Mouse (Mus musculus): ENCODE measurements around the gene Ltk.

The Ltk gene

DNA sequence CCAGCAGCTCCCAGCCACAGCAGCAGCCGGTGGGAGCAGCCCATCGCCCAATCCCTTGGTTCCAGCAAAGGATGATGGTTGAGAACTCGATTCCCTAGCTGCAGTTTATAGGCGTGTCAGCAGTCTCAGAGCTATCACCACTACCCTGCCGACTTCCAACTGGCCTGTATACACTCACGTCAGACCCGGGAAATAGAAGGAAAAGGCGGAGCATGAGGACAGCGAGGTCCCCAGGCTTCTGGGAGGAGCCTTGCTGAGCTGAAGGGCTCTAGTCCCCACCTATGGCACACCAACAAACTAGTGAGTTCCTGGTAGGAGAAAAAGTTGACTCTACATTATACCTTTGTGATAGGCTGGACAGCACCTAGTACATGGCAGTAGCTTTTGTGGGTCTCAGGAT lies at the start of gene Ltk:
Ltk (minus strand) TSS at position 181 of the 400 bp plus-strand sequence.
- DNase-seq, result no peak

DNA sequence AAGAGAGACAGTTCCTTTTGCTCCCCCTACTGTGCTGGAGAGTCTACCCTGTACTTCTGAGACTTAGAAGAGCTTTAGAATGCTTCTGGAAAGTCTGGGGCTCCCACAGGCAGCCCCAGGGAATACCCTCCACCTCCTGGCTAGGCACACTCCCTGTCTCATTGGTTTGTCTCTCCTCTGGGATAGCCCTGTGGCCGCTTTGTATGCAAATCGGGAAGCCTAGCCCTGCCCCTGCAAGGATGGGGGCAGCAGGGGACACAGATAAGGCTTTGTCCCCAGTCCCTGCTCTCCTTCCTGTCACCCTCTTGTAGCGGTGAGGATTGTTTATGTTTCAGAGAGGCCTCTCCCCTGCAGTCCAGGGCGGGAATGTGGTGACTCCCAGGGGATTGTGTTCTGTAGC lies 48.6 kb upstream of the Ltk start:
- DNase-seq, result no peak

DNA sequence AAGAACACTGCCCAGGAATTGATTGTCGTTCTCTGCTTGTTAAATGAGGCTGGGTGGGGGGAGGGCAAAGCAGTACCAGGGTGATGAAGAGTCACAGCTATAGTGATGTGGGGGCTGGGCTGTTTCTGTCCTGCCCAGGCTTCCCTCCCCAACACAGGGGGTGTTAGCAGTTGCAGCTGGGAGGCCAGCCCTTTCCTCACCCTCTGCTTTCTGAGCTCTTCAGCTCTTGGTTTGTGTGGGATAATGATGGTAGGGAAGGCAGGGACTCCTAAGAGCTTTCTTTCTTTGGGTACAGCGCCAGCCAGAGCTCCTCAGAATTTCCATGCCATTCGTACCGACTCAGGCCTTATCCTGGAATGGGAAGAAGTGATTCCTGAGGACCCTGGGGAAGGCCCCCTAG lies 48.2 kb upstream of the Ltk start:
- no peak for DNase-seq

DNA sequence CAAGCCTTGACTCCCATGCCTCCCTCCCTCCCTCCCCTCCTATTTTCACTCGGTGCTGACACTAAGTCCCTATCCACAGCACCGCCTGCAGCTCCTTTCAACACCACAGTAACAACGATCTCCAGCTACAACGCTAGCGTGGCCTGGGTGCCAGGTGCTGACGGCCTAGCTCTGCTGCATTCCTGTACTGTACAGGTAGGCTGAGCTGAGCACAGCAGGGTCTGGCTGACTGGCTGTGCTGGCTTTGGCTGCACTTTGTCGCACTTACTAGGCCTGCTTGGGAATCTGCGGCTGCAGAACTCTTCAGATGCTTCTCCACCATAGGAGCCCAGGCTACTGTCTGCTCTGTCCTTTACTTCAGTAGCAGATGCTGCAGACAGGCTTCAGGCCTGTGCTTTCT lies 45.3 kb upstream of the Ltk start:
- DNase-seq, result no peak

DNA sequence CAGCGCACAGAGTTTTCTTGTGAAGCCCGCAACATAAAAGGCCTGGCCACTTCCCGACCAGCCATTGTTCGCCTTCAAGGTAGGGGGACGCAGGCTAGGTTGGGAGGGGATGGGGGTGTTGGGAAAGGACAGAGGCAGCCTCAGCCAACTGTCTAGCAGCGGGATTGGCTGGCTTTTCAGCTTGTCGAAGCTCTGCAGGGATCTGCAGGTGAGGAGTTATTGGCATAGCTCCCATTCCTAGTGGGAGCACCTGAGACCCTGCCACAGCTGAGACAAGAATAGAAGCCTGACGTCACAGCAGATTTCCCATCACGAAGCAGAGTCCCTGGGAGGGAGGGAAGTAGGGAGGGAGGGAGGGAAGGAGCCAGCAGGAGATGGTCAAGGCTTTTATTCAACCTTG lies 44.5 kb upstream of the Ltk start:
- DNase-seq, result no peak

DNA sequence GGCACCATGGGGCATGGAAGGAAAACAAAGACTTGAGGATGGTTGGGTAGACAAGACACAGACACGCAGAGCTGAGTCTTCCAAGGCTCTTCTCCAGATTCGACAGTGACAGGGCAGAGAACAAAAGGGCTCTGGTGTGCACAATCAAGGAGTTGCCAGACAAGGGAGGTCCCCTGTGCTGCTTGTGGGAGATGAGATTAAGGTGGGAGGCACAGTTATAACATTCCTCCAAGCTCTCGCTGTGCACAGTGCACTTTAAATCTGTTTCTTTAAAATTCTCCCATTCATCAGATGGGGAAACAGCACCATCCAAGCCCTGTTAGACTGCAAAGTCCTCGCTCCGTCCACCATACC lies 44.0 kb upstream of the Ltk start:
- DNase-seq, result no peak

DNA sequence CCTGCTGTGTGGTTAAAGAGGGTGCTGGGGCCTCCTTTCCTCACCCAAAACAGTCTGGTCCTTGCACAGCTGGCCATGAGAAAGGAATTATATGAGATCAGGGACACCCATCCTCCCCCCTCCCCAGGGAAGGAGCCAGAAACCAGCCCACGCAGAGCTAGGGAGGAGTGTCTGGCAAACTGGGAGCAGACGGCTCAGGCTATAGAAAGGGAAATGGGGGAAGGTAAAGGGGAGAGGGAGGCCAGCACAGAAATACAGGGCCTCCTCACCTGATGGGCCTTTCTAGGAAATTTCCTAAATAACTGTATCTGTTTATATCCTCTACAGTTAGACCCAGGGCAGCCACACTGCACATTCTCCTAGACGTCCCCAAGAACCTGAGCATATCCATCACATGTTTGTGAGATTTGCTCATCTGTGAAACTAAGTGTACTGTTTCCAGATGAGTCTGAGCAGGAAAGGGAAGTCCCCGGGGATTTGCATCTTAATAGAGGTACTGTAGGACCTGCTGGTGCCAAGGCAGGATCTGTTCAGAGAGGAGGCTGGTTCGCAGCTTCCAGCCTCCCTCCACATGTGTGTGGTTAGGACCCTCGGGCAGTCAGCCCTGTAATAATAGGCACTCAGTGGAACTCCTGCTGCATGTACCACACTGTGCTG lies 43.5 kb upstream of the Ltk start:
- no peak for DNase-seq

DNA sequence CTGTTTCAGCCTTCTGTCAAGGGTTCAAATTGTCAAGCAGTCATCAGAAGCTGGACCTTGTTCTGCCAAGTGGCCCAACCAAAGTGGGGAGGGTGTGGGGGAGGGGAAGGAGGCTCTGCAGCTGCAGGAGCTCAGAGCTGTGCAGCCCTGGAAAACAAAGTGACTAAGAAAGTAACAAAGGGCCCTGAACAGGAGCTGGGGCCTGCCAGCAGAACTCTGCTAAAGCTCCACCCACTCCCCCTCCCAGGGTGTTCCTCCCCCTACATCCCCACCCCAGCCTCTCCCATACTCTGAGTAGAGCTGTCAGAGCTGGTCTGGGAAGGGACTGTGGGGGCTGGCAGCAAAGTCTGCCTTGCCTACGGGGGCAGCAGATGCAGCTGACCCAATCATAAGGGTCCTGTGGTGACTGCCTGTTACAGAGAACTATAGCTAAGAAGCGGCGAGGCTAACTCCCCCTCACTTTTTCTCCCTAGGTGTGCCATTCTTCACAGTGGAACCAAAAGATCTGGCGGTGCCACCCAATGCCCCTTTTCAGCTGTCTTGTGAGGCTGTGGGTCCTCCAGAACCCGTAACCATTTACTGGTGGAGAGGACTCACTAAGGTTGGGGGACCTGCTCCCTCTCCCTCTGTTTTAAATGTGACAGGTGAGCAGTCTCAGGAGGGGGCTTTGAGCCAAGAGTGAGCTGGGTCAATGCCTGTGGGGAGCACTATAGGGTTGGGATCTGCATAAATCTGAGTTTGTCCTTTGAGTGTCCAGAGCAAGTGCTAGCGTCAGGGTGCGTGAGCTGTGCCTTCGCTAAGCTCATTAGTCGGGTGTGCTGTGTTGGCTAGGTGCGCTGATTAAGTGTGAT lies 42.8 kb upstream of the Ltk start:
- DNase-seq, result no peak

DNA sequence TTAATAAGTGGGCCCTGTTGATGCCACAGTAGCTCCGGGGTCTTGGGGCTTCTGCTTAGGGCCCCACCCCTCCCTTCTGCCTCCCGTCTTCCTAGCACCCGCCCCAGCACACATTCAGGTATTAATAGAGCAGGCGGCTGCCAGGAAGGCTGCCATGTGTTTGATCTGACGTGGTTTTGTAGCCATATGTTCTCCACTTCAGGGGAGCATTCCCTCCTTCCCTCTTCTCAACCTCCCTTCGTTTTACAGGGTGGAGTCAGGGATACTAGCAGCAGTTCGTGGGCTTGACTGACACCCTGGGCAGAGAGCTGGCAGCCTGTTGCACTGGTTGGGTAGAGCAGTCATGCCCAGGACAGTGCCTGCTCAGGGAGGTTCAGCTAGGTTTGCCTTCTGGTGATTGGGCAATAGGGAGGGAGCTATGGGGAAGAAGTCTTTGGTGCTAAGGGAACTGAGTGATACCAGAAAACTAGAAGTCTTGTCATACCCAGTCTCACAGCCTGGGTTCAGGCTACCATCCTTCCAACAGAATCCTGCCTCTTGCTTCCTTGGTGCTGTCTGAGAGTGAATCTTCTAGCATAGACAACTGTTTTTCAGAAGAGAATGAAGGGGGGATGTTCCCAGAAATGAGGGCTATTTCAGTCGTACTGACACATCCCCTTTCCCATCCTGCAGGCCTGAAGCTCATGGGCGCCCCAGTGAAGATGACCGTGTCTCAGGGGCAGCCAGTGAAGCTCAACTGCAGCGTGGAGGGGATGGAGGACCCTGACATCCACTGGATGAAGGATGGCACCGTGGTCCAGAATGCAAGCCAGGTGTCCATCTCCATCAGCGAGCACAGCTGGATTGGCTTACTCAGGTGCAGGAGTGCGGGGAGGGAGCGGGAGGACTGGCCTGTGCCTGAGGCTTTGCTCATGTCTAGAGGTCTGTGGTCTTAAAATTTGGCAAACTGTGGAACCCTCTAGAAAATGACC lies 40.9 kb upstream of the Ltk start:
- no peak for DNase-seq

DNA sequence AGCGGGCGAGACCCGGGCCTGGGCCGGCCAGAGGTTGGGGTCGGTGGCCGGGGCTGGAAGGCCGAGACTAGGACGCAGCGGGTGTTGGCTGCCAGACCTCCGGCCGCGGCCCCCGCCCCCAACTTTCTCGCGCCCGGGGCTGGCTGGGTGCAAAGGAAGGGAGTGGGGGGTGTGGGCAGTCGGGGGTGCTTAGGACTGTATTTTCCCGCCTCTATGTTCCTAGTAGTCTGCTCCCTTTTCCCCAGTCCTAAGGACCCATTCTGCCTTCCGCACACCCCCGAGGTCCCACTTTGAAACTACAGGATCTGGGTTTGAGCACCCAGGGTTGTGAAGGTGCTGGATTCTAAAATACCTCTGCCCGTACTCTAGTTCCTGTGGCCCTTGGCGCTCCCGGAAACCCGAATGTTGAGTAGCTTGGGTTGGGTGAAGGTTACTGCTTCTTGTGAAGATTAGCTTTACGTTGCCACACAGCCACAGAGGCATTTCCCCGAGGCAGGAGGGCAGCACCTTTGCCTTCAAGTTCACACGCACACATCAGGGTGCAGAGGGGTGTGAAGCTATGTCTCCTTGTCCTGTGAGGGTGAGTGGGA lies 39.8 kb upstream of the Ltk start:
- DNase-seq, result no peak

DNA sequence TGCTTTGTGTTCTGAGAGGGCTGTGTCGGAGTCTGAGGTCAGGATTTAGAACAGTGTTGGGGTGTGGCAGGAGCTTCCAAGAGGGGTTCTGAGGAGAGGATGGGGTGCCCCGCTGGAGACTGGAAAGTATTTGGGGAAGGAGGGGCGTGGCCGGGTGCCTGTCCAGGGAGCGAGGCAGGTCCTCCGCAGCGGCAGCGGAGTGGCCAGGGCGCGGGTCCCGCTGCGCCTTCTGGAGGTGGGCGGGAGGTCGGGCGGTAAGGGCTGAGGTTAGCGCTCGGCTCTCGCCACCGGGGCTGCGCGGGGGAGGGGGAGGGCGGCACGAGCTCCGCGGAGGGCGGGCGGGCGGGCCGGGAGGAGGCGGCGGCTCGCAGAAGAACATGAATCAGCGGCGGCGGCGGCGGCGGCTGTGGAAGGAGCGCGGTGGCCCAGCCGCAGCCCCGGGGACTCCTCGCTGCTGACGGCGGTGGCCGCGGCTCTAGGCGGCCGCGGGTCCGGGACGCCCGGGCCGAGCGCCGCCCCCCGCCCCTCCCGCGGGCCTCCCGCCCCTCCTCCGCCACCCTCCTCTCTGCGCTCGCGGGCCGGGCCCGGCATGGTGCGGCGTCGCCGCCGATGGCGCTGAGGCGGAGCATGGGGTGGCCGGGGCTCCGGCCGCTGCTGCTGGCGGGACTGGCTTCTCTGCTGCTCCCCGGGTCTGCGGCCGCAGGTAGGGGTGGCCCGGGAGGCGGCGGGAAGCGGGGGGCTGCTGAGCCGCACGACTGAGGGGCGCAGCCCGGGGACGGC lies 39.1 kb upstream of the Ltk start:
- DNase-seq, result peak; percentile 11 to 20

DNA sequence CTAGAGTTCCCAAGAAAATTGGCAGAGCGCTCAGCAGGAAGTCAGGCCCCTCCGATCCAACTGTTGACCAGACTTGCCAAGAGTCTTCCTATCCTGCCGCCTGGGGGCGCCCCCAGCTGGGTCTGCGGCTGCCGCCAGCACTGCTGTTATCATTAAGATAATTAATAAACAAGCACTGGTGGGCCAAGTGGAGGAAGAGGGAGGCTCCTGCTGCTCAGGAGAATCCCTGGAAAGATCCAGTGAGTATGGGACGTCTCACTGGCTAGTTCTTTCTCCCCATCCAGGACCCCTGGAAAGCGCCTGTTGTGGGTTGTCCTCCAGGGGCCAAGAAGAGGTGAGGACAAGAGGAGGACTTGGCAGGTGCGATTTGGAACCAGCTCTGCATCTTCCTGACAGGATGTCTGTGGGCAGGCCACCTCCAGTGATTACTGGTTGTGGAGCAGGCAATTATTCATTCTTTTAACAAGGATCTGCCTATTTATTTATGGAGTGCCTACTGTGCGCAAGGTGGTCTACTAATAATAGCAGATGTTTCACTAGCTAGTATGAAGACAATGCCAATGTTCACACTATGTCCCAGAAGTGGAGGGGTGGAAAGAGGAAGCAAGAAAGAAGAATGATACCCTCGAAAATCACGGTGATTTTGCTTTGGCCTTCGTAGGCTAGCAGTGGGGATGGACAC lies 38.2 kb upstream of the Ltk start:
- peak; percentile 24 to 41 for DNase-seq

DNA sequence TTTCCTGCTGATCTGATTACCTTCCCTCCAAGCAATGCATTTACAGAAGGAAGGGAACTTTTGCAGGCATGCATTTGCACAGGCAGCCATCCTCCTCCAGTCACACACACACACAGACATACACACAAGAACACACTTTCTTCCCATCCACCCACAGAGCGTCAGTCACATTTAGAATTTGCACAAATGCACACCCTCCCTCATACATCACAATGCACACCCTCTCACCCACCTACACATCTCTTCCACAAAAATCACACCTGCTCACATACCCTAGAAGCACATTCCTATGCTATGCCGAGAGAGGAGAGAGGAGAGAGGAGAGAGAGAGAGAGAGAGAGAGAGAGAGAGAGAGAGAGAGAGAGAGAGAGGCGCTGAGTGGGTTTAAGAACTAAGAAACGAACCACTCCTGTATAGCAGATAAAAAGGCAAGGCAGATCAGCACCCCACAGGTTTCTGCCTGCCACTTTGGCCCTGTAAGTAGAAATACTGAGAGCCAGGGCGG lies 37.1 kb upstream of the Ltk start, which contains the start of gene Tyro3:
Tyro3 (plus strand) TSS at position 455 of the 505 bp plus-strand sequence.
- DNase-seq, result no peak

DNA sequence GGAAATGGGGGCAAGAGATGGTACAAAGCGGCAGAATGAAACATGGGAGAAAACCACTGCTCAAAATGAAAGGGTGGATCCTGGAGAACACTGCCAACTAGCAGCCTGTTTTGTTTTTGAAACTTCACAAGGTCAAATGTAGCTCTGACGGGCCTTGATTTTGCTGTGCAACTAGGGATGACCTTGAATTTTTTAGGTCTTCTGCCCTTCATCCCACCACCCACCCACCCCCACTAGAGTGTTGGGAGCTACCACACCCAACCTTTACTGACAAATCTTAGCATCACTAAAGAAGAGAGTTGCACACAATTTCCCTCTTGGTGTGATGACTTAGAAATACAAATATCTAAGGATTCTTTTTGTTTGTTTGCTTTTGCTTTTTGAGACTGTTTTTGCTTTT lies 29.8 kb upstream of the Ltk start:
- no peak for DNase-seq

DNA sequence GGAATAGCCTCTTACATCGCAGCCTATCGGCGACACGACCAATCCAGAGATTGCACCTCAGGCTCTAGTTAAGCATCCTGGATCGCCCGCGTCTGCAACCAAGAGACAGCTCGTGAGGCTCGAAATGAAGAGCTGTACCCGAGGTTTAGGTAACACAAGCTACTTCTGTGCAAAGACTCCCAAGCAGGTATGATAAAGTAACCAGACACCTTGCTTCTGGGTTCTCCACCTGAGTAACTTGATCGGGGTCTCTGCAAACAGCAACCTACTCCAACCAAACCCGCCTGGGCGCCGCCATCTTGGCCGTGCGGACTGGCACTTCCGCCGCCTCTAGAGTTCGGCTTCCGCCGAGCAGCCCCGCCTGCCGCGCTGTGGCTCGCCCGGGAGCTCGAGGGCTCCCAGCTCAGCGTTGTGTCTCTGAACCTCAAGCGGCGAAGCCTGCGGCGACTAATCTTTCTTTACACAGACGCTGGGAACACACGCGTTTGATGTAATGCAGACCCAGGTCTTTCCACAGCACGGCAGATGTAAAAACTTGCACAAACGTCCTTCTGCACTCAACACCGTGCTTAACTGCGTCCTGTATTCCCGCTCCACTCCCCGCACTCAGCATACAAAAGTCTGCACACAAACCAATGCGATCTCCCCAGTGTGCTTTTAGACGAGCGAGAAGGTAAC lies 27.1 kb upstream of the Ltk start, which contains the start of gene Rpap1:
Rpap1 (minus strand) TSS at position 332 of the 678 bp plus-strand sequence.
- DNase-seq, result peak; percentile 59 to 79

DNA sequence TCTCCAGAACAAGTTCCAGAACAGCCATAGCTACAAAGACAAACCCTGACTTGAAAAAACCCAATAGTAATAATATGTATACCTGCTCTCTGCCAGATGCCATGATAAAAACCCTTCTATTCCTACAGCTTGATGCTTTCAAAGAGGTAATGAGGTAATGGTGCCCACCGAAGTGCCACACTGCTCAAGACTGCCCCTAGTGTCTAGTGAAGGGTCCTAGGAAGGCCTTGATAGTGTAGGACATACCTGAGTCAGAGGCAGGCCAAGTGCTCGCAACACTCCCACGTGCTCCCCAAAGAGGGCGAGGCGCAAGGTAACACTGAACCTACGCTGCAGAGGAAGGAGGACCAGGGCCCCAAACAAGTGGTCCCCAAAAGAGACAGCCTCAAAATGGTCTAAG lies 7.0 kb upstream of the Ltk start:
- DNase-seq, result no peak

DNA sequence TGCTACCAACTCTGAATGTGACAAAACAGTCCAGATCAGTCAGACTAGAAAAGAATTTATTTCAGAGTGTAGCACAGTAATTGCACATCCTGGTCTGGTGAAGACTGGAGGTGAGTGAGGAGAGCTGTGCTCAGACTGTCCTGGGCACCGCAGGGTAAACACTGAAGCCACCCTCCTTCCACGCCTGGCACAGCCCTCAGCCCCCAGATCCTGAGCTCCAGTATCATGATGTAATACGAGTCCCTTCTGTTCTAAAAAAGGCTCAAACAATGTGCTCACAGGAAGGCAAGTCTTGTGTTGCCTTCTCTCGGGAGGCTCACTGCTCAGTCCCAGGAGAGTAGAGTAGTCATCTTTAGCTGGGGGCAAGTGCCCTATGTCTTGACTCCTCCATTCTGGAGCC lies 3.7 kb upstream of the Ltk start:
- DNase-seq, result no peak

DNA sequence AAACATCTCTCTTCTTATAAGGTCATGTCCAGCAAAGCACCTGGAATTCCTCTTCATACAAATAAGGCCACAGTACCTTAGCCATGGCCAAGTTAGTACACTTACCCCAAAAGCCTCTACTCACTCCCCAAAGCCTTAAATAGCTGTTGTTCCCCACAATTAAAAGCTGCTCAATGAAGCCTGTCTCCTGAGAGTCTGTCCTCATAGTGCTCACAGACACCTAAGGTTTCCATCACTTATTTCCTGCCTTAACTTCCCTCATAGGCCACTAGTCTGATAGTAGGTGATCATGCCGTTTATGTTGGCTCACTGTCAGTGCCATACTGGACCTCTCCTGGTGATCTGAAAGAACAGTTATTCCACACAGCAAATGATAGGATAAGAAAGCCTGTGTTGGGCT lies 2.0 kb upstream of the Ltk start:
- no peak for DNase-seq

DNA sequence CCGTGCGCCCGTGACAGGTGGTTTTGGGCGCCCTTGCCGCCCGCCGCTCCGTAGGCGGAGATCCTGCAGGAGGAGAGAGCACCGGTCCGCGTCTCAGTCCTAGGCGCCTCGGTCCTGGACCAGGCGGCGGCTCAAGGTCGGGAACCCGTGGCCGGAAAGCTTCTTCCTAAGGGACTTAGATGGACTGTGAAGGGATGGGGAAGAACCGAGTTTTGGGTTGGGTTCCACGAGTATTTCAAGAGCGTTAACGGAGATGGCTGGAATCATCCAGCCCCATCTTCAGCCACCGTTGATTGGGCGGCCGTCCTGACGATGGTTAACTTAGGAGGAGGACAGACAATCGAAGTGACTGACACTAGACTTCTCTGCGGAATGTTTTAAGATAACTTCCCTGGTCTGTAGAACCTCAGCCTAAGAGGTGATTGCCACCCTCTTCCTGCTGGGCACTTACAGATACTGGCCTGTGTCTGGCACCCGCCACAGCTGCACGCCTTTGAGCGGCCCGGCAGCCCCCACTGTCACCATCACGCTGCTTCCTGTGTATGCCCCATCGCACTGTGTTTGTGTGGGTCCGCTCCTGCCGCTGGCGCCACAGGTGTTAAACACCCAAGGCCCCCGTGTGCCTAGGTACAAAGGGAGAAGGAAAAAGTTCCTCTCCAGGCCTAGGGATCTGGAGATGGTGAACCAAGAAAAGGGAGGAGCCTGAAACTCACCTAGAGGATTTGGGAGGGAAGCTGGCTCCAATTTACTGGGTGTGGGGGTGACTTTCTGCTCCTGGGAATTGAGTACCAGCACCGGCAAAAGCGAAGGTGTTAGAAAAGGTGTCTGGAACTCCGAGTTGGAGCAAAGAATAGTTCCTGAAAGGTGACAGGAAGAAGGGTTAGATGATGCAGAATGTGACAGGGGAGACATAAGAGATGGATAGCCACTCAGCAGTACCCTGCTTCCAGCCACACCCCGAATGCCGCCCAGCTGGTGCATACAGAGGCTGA lies 1.1 kb downstream of the Ltk start:
- no peak for DNase-seq
